Mouse (Mus musculus): Measurements from ENCODE around the gene Zfp771. TPM values are rescaled to one million over a fixed set of nuclear protein-coding genes. Genes with fewer than 3 reads are reported as not detected.

The Zfp771 gene
- polyA plus RNA-seq, 1 experiment from 2014 or later, result 71.7 TPM

Other genes with a start within 250 kb of the Zfp771 start
- 13.1 and 17.0 TPM in 2 replicates for gene Mvp, start 229.7 kb upstream of the Zfp771 start, polyA plus RNA-seq (2015; fragmentation: Nextera tagmentation; extraction: Ambion mirVana)
- 0.63 and 1.8 TPM in 2 replicates for gene Pagr1b, start 227.8 kb upstream of the Zfp771 start, polyA plus RNA-seq (2015; fragmentation: Nextera tagmentation; extraction: Ambion mirVana)
- 46.7 and 85.6 TPM in 2 replicates for gene Pagr1a, start 226.9 kb upstream of the Zfp771 start, polyA plus RNA-seq (2015; fragmentation: Nextera tagmentation; extraction: Ambion mirVana)
- gene Gm42742, start 223.2 kb upstream of the Zfp771 start, polyA plus RNA-seq (2015; fragmentation: Nextera tagmentation; extraction: Ambion mirVana), result 28.9 and 58.2 TPM in 2 replicates
- gene Prrt2, start 223.1 kb upstream of the Zfp771 start, polyA plus RNA-seq (2015; fragmentation: Nextera tagmentation; extraction: Ambion mirVana), result 16.5 and 17.5 TPM in 2 replicates
- 49.8 and 54.8 TPM in 2 replicates for gene Maz, start 217.2 kb upstream of the Zfp771 start, polyA plus RNA-seq (2015; fragmentation: Nextera tagmentation; extraction: Ambion mirVana)
- 90.7 and 96.9 TPM in 2 replicates for gene Kif22, start 201.8 kb upstream of the Zfp771 start, polyA plus RNA-seq (2015; fragmentation: Nextera tagmentation; extraction: Ambion mirVana)
- not detected in 2 replicates for gene Zg16, start 156.9 kb upstream of the Zfp771 start, polyA plus RNA-seq (2015; fragmentation: Nextera tagmentation; extraction: Ambion mirVana)
- 5.3 and 6.1 TPM in 2 replicates for gene AI467606, start 152.9 kb upstream of the Zfp771 start, polyA plus RNA-seq (2015; fragmentation: Nextera tagmentation; extraction: Ambion mirVana)
- gene Qprt, start 122.0 kb upstream of the Zfp771 start, polyA plus RNA-seq (2015; fragmentation: Nextera tagmentation; extraction: Ambion mirVana), result 4.1 and 6.3 TPM in 2 replicates
- gene Spn, start 106.5 kb upstream of the Zfp771 start, polyA plus RNA-seq (2015; fragmentation: Nextera tagmentation; extraction: Ambion mirVana), result 0.81 and 0.84 TPM in 2 replicates
- 53.6 and 55.1 TPM in 2 replicates for gene Cd2bp2, start 48.2 kb upstream of the Zfp771 start, polyA plus RNA-seq (2015; fragmentation: Nextera tagmentation; extraction: Ambion mirVana)
- gene Tbc1d10b, start 35.8 kb upstream of the Zfp771 start, polyA plus RNA-seq (2015; fragmentation: Nextera tagmentation; extraction: Ambion mirVana), result 24.6 and 25.5 TPM in 2 replicates
- 422 and 1,232 TPM in 2 replicates for gene Mylpf, start 35.4 kb upstream of the Zfp771 start, polyA plus RNA-seq (2015; fragmentation: Nextera tagmentation; extraction: Ambion mirVana)
- 37.3 and 38.4 TPM in 2 replicates for gene Zfp553, start 11.2 kb upstream of the Zfp771 start, polyA plus RNA-seq (2015; fragmentation: Nextera tagmentation; extraction: Ambion mirVana)
- 19.6 and 22.7 TPM in 2 replicates for gene Sept1, start 11.1 kb upstream of the Zfp771 start, polyA plus RNA-seq (2015; fragmentation: Nextera tagmentation; extraction: Ambion mirVana)
- gene Dctpp1, start 16.4 kb downstream of the Zfp771 start, polyA plus RNA-seq (2015; fragmentation: Nextera tagmentation; extraction: Ambion mirVana), result 127 and 138 TPM in 2 replicates
- 56.7 and 59.1 TPM in 2 replicates for gene Sephs2, start 29.8 kb downstream of the Zfp771 start, polyA plus RNA-seq (2015; fragmentation: Nextera tagmentation; extraction: Ambion mirVana)
- 1.2 and 1.3 TPM in 2 replicates for gene Itgal, start 52.0 kb downstream of the Zfp771 start, polyA plus RNA-seq (2015; fragmentation: Nextera tagmentation; extraction: Ambion mirVana)
- 14.3 and 16.4 TPM in 2 replicates for gene Zfp768, start 101.3 kb downstream of the Zfp771 start, polyA plus RNA-seq (2015; fragmentation: Nextera tagmentation; extraction: Ambion mirVana)
- 9.4 and 10.1 TPM in 2 replicates for gene Zfp747, start 131.8 kb downstream of the Zfp771 start, polyA plus RNA-seq (2015; fragmentation: Nextera tagmentation; extraction: Ambion mirVana)
- gene 9130019O22Rik, start 142.9 kb downstream of the Zfp771 start, polyA plus RNA-seq (2015; fragmentation: Nextera tagmentation; extraction: Ambion mirVana), result 5.6 and 6.5 TPM in 2 replicates
- 7.5 and 8.1 TPM in 2 replicates for gene E430018J23Rik, start 149.4 kb downstream of the Zfp771 start, polyA plus RNA-seq (2015; fragmentation: Nextera tagmentation; extraction: Ambion mirVana)
- 9.7 and 9.8 TPM in 2 replicates for gene Zfp764, start 162.5 kb downstream of the Zfp771 start, polyA plus RNA-seq (2015; fragmentation: Nextera tagmentation; extraction: Ambion mirVana)
- 22.9 and 24.0 TPM in 2 replicates for gene Zfp688, start 177.8 kb downstream of the Zfp771 start, polyA plus RNA-seq (2015; fragmentation: Nextera tagmentation; extraction: Ambion mirVana)
- gene Zfp689, start 204.9 kb downstream of the Zfp771 start, polyA plus RNA-seq (2015; fragmentation: Nextera tagmentation; extraction: Ambion mirVana), result 9.4 and 9.8 TPM in 2 replicates
- 37.4 and 45.2 TPM in 2 replicates for gene Prr14, start 215.3 kb downstream of the Zfp771 start, polyA plus RNA-seq (2015; fragmentation: Nextera tagmentation; extraction: Ambion mirVana)
- gene Fbrs, start 234.9 kb downstream of the Zfp771 start, polyA plus RNA-seq (2015; fragmentation: Nextera tagmentation; extraction: Ambion mirVana), result 13.7 and 16.0 TPM in 2 replicates

All from limb, embryonic 15.5 days (tissue).